Mouse (Mus musculus) myocyte (in vitro differentiated cells): ENCODE measurements at regions not wholly inside any gene's neighbourhood (a gene's known extent, or its start where the extent isn't known, plus 50 kb on each side); places are given as distances from the start of the nearest gene placed in this dataset.
"Not testable (repeated sequence)": the region's sequence is repeated elsewhere in the genome, so short reads cannot be mapped to it uniquely, and the experiment has no call there.

ENCODE experiments used
- H3K27me3 ChIP-seq: one replicate; pipeline ENCODE4 v1.6.1; 2011; ENCODE audit not compliant: control insufficient read depth, insufficient read depth, insufficient read length
- H3K36me3 ChIP-seq: one replicate; pipeline ENCODE4 v1.6.1; 2011; ENCODE audit not compliant: control insufficient read depth, insufficient read depth
- H3K4me2 ChIP-seq: one replicate; pipeline ENCODE4 v1.6.1; 2011; ENCODE audit warnings: low read depth, control low read depth
- H3K4me3 ChIP-seq: one replicate; pipeline ENCODE4 v1.5.1; 2011; ENCODE audit warnings: mild to moderate bottlenecking, control low read depth, moderate library complexity
- H3K79me2 ChIP-seq: one replicate; pipeline ENCODE4 v1.6.1; 2011; ENCODE audit not compliant: control insufficient read depth, insufficient read depth
- H3ac ChIP-seq: one replicate; pipeline ENCODE4 v1.6.1; 2011; ENCODE audit not compliant: control insufficient read depth, insufficient read length
- CEBPB ChIP-seq: IDR thresholded peaks from 2 replicates; pipeline ENCODE4 v1.6.1; 2011; ENCODE audit warnings: mild to moderate bottlenecking, moderate library complexity; ENCODE audit not compliant: poor library complexity, insufficient read depth, severe bottlenecking
- E2F4 ChIP-seq: IDR thresholded peaks from one replicate; pipeline ENCODE4 v1.6.1; 2011; ENCODE audit warnings: mild to moderate bottlenecking, control low read depth, moderate library complexity; ENCODE audit not compliant: insufficient read depth
- MAX ChIP-seq: IDR thresholded peaks from one replicate; pipeline ENCODE4 v1.6.1; 2011; ENCODE audit warnings: low read depth, mild to moderate bottlenecking, control low read depth
- MYOD1 ChIP-seq, 3 experiments: IDR thresholded peaks; one replicate each; pipeline ENCODE4 v1.6.1; 2011; ENCODE audit warnings: control low read depth in 2 of 3, low read depth in 2 of 3, mild to moderate bottlenecking in 2 of 3, moderate library complexity in 1 of 3; ENCODE audit not compliant: insufficient read length in 2 of 3, control insufficient read depth in 1 of 3
- MYOG ChIP-seq, 3 experiments: IDR thresholded peaks; one replicate each; pipeline ENCODE4 v1.6.1; 2011; ENCODE audit warnings: control low read depth in 2 of 3, low read depth in 2 of 3, mild to moderate bottlenecking in 2 of 3; ENCODE audit not compliant: insufficient read length in 2 of 3, control insufficient read depth in 1 of 3, insufficient read depth in 1 of 3
- POLR2A ChIP-seq: IDR thresholded peaks from one replicate; pipeline ENCODE4 v1.6.1; 2011; ENCODE audit warnings: low read depth, mild to moderate bottlenecking, control low read depth, moderate library complexity; ENCODE audit not compliant: insufficient read length
- POLR2AphosphoS2 ChIP-seq: IDR thresholded peaks from one replicate; pipeline ENCODE4 v1.6.1; 2011; ENCODE audit warnings: low read depth, control low read depth; ENCODE audit not compliant: insufficient read length
- REST ChIP-seq: IDR thresholded peaks from one replicate; pipeline ENCODE4 v1.6.1; 2011; ENCODE audit warnings: mild to moderate bottlenecking, control low read depth, moderate library complexity; ENCODE audit not compliant: insufficient read depth, insufficient read length
- SRF ChIP-seq: IDR thresholded peaks from one replicate; pipeline ENCODE4 v1.6.1; 2011; ENCODE audit warnings: low read depth; ENCODE audit not compliant: control insufficient read depth, insufficient read length
- TCF12 ChIP-seq: IDR thresholded peaks from one replicate; pipeline ENCODE4 v1.6.1; 2011; ENCODE audit warnings: mild to moderate bottlenecking, control low read depth; ENCODE audit not compliant: poor library complexity, insufficient read depth, severe bottlenecking
- TCF3 ChIP-seq: IDR thresholded peaks from one replicate; pipeline ENCODE4 v1.6.1; 2011; ENCODE audit warnings: low read depth, control low read depth; ENCODE audit not compliant: insufficient read length
- USF1 ChIP-seq: IDR thresholded peaks from one replicate; pipeline ENCODE4 v1.6.1; 2011; ENCODE audit warnings: low read depth, mild to moderate bottlenecking, control low read depth, moderate library complexity

DNA sequence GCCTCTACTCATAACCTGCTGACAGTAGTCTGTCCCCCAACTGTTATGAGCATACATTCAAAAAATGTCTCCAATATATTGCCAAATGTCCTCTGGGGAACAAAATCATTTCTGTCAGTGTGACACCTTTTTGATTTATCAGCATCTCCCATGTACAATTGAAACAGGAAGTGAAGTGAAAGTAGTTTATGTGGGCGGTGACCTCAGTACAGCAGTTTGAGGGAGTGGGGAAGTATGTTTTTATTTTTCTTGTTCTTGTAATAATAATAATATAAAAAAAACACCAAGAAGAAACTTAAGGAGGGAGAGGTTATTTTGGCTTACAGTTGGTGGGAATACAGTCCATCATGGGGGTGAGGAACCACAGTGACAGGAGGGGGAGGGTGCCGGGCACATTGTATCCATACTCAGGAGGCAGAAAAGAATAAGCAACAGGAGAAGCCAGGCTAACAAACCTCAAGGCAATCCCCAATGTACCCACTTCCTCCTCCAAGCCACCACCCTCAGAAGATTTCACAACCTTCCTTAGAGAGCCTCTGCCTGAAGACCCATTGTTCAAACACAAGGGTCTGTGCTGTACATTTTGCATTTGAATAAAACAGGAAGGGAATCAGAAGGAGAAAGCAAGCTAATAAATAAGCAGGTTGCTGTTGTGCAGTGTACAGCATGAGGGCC, 93.7 kb upstream of the Plcl2 start:
- H3ac ChIP-seq, result no peak overlapping the region
- H3K79me2 ChIP-seq, result no peaks in the 10 kb centered on the region
- no peak overlapping the region for H3K4me3 ChIP-seq
- H3K27me3 ChIP-seq, result no peaks in the 10 kb centered on the region
- H3K4me2 ChIP-seq, result no peak overlapping the region
- no peak for TF ChIP-seq MYOG (IDR thresholded peaks at IDR 0.05; ENCODE audit: control insufficient read depth in 1 of 3, insufficient read depth in 1 of 3, insufficient read length in 2 of 3, low read depth in 2 of 3)
- TF ChIP-seq POLR2AphosphoS2, result no peak
- no peak for TF ChIP-seq MYOD1 (IDR thresholded peaks at IDR 0.05; ENCODE audit: control insufficient read depth in 1 of 3, insufficient read length in 2 of 3, low read depth in 2 of 3)
- H3K36me3 ChIP-seq, result no peaks in the 10 kb centered on the region

GRCm38 (mm10) chr17:50416119-50416518, 93.1 kb upstream of the Plcl2 start:
- Histone ChIP-seq H3K36me3 (no peaks in the 10 kb centered on the region), H3K4me2 (no peak overlapping the region), H3K79me2 (no peaks in the 10 kb centered on the region), H3K27me3 (no peaks in the 10 kb centered on the region), H3ac (no peak overlapping the region), H3K4me3 (no peak overlapping the region)
- TF ChIP-seq SRF (no peak), USF1 (no peak), E2F4 (no peak), MAX (no peak), REST (no peak), POLR2A (no peak), CEBPB (no peak), MYOG (IDR thresholded peaks at IDR 0.05; ENCODE audit: control insufficient read depth in 1 of 3, insufficient read depth in 1 of 3, insufficient read length in 2 of 3, low read depth in 2 of 3) (no peak), MYOD1 (IDR thresholded peaks at IDR 0.05; ENCODE audit: control insufficient read depth in 1 of 3, insufficient read length in 2 of 3, low read depth in 2 of 3) (no peak), TCF3 (no peak)

DNA sequence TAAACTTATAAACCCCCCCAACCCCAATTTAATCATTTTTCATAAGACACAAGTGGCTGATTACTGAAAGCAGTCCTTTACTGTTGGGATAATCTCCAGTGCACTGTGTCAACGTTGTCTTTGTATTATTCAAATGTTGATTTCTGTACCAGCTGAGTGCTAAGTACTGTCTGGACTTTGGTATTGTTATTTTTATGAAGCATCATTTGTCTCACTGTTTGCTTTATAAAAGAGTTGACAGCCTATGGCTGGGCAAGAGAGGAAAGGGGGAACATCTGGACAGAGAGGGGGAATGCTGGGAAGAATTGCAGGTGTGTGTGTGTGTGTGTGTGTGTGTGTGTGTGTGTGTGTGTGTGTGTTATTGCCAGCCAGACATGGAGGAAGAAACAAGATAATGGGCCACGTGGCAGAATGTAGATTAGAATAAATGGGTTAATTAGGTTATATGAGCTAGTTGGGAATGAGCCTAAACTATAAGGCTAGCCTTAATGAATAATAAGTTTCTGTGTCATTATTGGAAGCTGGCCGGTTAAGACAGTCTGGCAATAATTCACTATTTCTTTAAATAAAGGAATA, 92.6 kb upstream of the Plcl2 start:
- Histone ChIP-seq H3K36me3 (no peaks in the 10 kb centered on the region), H3ac (no peak overlapping the region), H3K4me2 (no peak overlapping the region), H3K27me3 (no peaks in the 10 kb centered on the region), H3K79me2 (no peaks in the 10 kb centered on the region), H3K4me3 (no peak overlapping the region)
- TF ChIP-seq E2F4, result no peak
- TF ChIP-seq USF1, result no peak
- no peak for TF ChIP-seq CEBPB
- no peak for TF ChIP-seq SRF
- TF ChIP-seq MYOD1 (IDR thresholded peaks at IDR 0.05; ENCODE audit: control insufficient read depth in 1 of 3, insufficient read length in 2 of 3, low read depth in 2 of 3), result no peak
- TF ChIP-seq POLR2A, result no peak
- no peak for TF ChIP-seq MAX
- TF ChIP-seq TCF12, result no peak
- no peak for TF ChIP-seq MYOG (IDR thresholded peaks at IDR 0.05; ENCODE audit: control insufficient read depth in 1 of 3, insufficient read depth in 1 of 3, insufficient read length in 2 of 3, low read depth in 2 of 3)
- TF ChIP-seq POLR2AphosphoS2, result no peak
- TF ChIP-seq REST, result no peak
- TF ChIP-seq TCF3, result no peak

DNA sequence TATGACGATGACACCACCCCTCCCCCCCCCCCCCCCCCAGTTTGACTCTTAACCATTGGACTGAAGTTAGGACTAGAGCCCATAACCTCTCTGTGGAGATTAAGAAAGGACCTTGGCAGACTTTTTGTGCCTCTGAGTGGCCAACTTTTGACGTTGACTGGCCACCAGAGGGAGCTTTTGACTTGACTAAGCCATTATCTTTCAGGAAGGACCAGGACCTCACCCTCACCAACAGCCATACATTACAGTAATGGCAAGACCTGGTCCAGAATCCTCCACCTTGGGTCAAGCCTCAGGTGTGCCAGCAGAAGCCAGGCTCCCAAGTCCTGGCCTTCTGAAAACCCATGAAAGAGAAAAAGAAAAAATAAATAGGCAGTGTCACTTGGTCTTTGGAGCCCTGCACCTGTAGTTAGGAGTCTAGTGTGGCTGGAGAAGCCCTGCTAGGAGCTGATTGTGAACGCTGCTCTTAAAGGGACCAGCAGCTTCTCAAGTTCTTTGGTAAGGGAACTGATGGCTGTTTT, 90.3 kb upstream of the Plcl2 start:
- TF ChIP-seq MYOG (IDR thresholded peaks at IDR 0.05; ENCODE audit: control insufficient read depth in 1 of 3, insufficient read depth in 1 of 3, insufficient read length in 2 of 3, low read depth in 2 of 3) (no peak), CEBPB (no peak), POLR2AphosphoS2 (no peak), POLR2A (no peak), USF1 (no peak), TCF12 (no peak), MAX (no peak), MYOD1 (IDR thresholded peaks at IDR 0.05; ENCODE audit: control insufficient read depth in 1 of 3, insufficient read length in 2 of 3, low read depth in 2 of 3) (no peak), REST (no peak), TCF3 (no peak), E2F4 (no peak)
- no peaks in the 10 kb centered on the region for H3K27me3 ChIP-seq
- no peaks in the 10 kb centered on the region for H3K79me2 ChIP-seq
- no peak overlapping the region for H3K4me2 ChIP-seq
- H3ac ChIP-seq, result no peak overlapping the region
- H3K4me3 ChIP-seq, result no peak overlapping the region
- H3K36me3 ChIP-seq, result no peaks in the 10 kb centered on the region

GRCm38 (mm10) chr17:50419551-50419950, 89.7 kb upstream of the Plcl2 start:
- not testable (repeated sequence) for H3K79me2 ChIP-seq, H3K36me3 ChIP-seq, H3K4me2 ChIP-seq, H3K4me3 ChIP-seq, H3K27me3 ChIP-seq, H3ac ChIP-seq
